Mouse (Mus musculus): ENCODE results near the gene Wdhd1. TPM values are rescaled to one million over a fixed set of nuclear protein-coding genes. Genes with fewer than 3 reads are reported as not detected.

Gene Wdhd1
- polyA plus RNA-seq, 1 experiment from 2014 or later, result 13.9 TPM

GRCm38 (mm10) chr14:47205270-47205972 lies 71.2 kb downstream of the Wdhd1 start:
- H3K4me2 ChIP-seq (ENCODE audit: low read depth, low read length), result no peak overlapping the region
- WGBS, result 96% methylated on average over 5 of the region's 5 CpGs
- H3K27me3 ChIP-seq (ENCODE audit: control insufficient read depth, insufficient read depth, low read length), result no peaks in the 10 kb centered on the region

GRCm38 (mm10) chr14:47197340-47197739 lies 79.3 kb downstream of the Wdhd1 start:
- Histone ChIP-seq H3K27me3 (ENCODE audit: control insufficient read depth, insufficient read depth, low read length) (no peaks in the 10 kb centered on the region), H3K4me3 (ENCODE audit: low read depth, low read length) (no peak overlapping the region), H3K27ac (ENCODE audit: low read depth, low read length) (no peak overlapping the region), H3K9me3 (ENCODE audit: control insufficient read depth, low read length) (no peaks in the 10 kb centered on the region), H3K9ac (replicated peaks; ENCODE audit: low read depth, low read length) (no peak overlapping the region), H3K4me2 (ENCODE audit: low read depth, low read length) (no peak overlapping the region), H3K4me1 (ENCODE audit: control insufficient read depth, insufficient read depth, low read length) (no peaks in the 10 kb centered on the region), H3K36me3 (ENCODE audit: control insufficient read depth, insufficient read depth, low read length) (no peaks in the 10 kb centered on the region)
- WGBS, result 88% methylated on average over 3 of the region's 3 CpGs
- ATAC-seq (ENCODE audit: low read depth), result no peak

More at GRCm38 (mm10) chr14:47205270-47205972, 71.2 kb downstream of the Wdhd1 start:
- no peaks in the 10 kb centered on the region for H3K9me3 ChIP-seq (ENCODE audit: control insufficient read depth, low read length)
- no peak overlapping the region for H3K9ac ChIP-seq (replicated peaks; ENCODE audit: low read depth, low read length)
- H3K4me1 ChIP-seq (ENCODE audit: control insufficient read depth, insufficient read depth, low read length), result no peaks in the 10 kb centered on the region
- no peak overlapping the region for H3K27ac ChIP-seq (ENCODE audit: low read depth, low read length)
- no peaks in the 10 kb centered on the region for H3K36me3 ChIP-seq (ENCODE audit: control insufficient read depth, insufficient read depth, low read length)
- ATAC-seq (ENCODE audit: low read depth), result no peak
- no peak overlapping the region for H3K4me3 ChIP-seq (ENCODE audit: low read depth, low read length)

- no peaks in the 10 kb centered on the region for H3K27me3 ChIP-seq (ENCODE audit: control insufficient read depth, insufficient read depth, low read length)
- no peak for ATAC-seq (ENCODE audit: low read depth)
- H3K4me2 ChIP-seq (ENCODE audit: low read depth, low read length), result no peak overlapping the region
- no peaks in the 10 kb centered on the region for H3K36me3 ChIP-seq (ENCODE audit: control insufficient read depth, insufficient read depth, low read length)
- H3K4me1 ChIP-seq (ENCODE audit: control insufficient read depth, insufficient read depth, low read length), result no peaks in the 10 kb centered on the region
- H3K9ac ChIP-seq (replicated peaks; ENCODE audit: low read depth, low read length), result no peak overlapping the region
- WGBS, result 85% methylated on average over 8 of the region's 8 CpGs
- H3K27ac ChIP-seq (ENCODE audit: low read depth, low read length), result no peak overlapping the region
- no peaks in the 10 kb centered on the region for H3K9me3 ChIP-seq (ENCODE audit: control insufficient read depth, low read length)
- no peak overlapping the region for H3K4me3 ChIP-seq (ENCODE audit: low read depth, low read length)
Observed at GRCm38 (mm10) chr14:47196711-47197110, 79.9 kb downstream of the Wdhd1 start.

- Histone ChIP-seq H3K4me1 (ENCODE audit: control insufficient read depth, insufficient read depth, low read length) (no peaks in the 10 kb centered on the region), H3K36me3 (ENCODE audit: control insufficient read depth, insufficient read depth, low read length) (no peaks in the 10 kb centered on the region), H3K9ac (replicated peaks; ENCODE audit: low read depth, low read length) (no peak overlapping the region), H3K9me3 (ENCODE audit: control insufficient read depth, low read length) (no peaks in the 10 kb centered on the region), H3K4me2 (ENCODE audit: low read depth, low read length) (no peak overlapping the region), H3K27me3 (ENCODE audit: control insufficient read depth, insufficient read depth, low read length) (peaks cover under 1% of the 10 kb centered on the region; the same call in 1 of the 2 replicates), H3K27ac (ENCODE audit: low read depth, low read length) (no peak overlapping the region), H3K4me3 (ENCODE audit: low read depth, low read length) (no peak overlapping the region)
- ATAC-seq (ENCODE audit: low read depth), result no peak
- WGBS, result 36% methylated on average over 4 of the region's 4 CpGs
Observed at GRCm38 (mm10) chr14:47194096-47194495, 82.6 kb downstream of the Wdhd1 start.

GRCm38 (mm10) chr14:47193506-47193905 lies 83.2 kb downstream of the Wdhd1 start:
- Histone ChIP-seq H3K9ac (replicated peaks; ENCODE audit: low read depth, low read length) (no peak overlapping the region), H3K9me3 (ENCODE audit: control insufficient read depth, low read length) (no peaks in the 10 kb centered on the region), H3K4me2 (ENCODE audit: low read depth, low read length) (no peak overlapping the region), H3K36me3 (ENCODE audit: control insufficient read depth, insufficient read depth, low read length) (no peaks in the 10 kb centered on the region), H3K27ac (ENCODE audit: low read depth, low read length) (no peak overlapping the region), H3K4me3 (ENCODE audit: low read depth, low read length) (no peak overlapping the region), H3K27me3 (ENCODE audit: control insufficient read depth, insufficient read depth, low read length) (peaks cover 6% of the 10 kb centered on the region), H3K4me1 (ENCODE audit: control insufficient read depth, insufficient read depth, low read length) (no peaks in the 10 kb centered on the region)
- no peak for ATAC-seq (ENCODE audit: low read depth)
- 82% methylated on average over 6 of the region's 6 CpGs for WGBS

- H3K4me1 ChIP-seq (ENCODE audit: control insufficient read depth, insufficient read depth, low read length), result no peaks in the 10 kb centered on the region
- H3K27ac ChIP-seq (ENCODE audit: low read depth, low read length), result no peak overlapping the region
- H3K27me3 ChIP-seq (ENCODE audit: control insufficient read depth, insufficient read depth, low read length), result peaks cover 18% of the 10 kb centered on the region
- no peak overlapping the region for H3K4me3 ChIP-seq (ENCODE audit: low read depth, low read length)
- no peak overlapping the region for H3K4me2 ChIP-seq (ENCODE audit: low read depth, low read length)
- H3K36me3 ChIP-seq (ENCODE audit: control insufficient read depth, insufficient read depth, low read length), result no peaks in the 10 kb centered on the region
- 36% methylated on average over 5 of the region's 5 CpGs for WGBS
- H3K9ac ChIP-seq (replicated peaks; ENCODE audit: low read depth, low read length), result no peak overlapping the region
- no peak for ATAC-seq (ENCODE audit: low read depth)
- no peaks in the 10 kb centered on the region for H3K9me3 ChIP-seq (ENCODE audit: control insufficient read depth, low read length)
Observed at GRCm38 (mm10) chr14:47191861-47192260, 84.8 kb downstream of the Wdhd1 start.

Other genes starting within 250 kb of the Wdhd1 start
- 1.7 and 2.6 TPM in 2 replicates for gene Gch1, start 87.4 kb downstream of the Wdhd1 start, polyA plus RNA-seq (2014; fragmentation: Nextera tagmentation; extraction: Ambion mirVana)
- 3.2 and 4.0 TPM in 2 replicates for gene Socs4, start 74 bp upstream of the Wdhd1 start, polyA plus RNA-seq (2014; fragmentation: Nextera tagmentation; extraction: Ambion mirVana)
- gene Mapk1ip1l, start 21.4 kb upstream of the Wdhd1 start, polyA plus RNA-seq (2014; fragmentation: Nextera tagmentation; extraction: Ambion mirVana), result 45.6 and 59.5 TPM in 2 replicates
- gene Lgals3, start 90.9 kb upstream of the Wdhd1 start, polyA plus RNA-seq (2014; fragmentation: Nextera tagmentation; extraction: Ambion mirVana), result 2.1 and 2.2 TPM in 2 replicates
- gene Dlgap5, start 141.6 kb upstream of the Wdhd1 start, polyA plus RNA-seq (2014; fragmentation: Nextera tagmentation; extraction: Ambion mirVana), result 4.0 and 5.4 TPM in 2 replicates
- gene Fbxo34, start 173.6 kb upstream of the Wdhd1 start, polyA plus RNA-seq (2014; fragmentation: Nextera tagmentation; extraction: Ambion mirVana), result 37.6 and 38.7 TPM in 2 replicates